Mouse (Mus musculus): Measurements from ENCODE around the gene Inpp4b. TPM values are rescaled to one million over a fixed set of nuclear protein-coding genes. Genes with fewer than 3 reads are reported as not detected.
"Not testable (repeated sequence)": the region's sequence is repeated elsewhere in the genome, so short reads cannot be mapped to it uniquely, and the experiment has no call there.

Inpp4b gene
- total RNA-seq, 2 experiments from 2014 or later = 10.8 to 19.7 TPM

GRCm38 (mm10) chr8:81772855-81773254, 430.5 kb downstream of the Inpp4b start:
- DNase-seq = no peak
- intact Hi-C loops (cut with DNase I) = no loop called here

GRCm38 (mm10) chr8:81773305-81773965, 431.1 kb downstream of the Inpp4b start:
- intact Hi-C loops (cut with DNase I) = no loop called here

GRCm38 (mm10) chr8:81774010-81774409, 431.7 kb downstream of the Inpp4b start:
- intact Hi-C loops (cut with DNase I) = no loop called here
- no peak for DNase-seq

More at GRCm38 (mm10) chr8:81773305-81773965, 431.1 kb downstream of the Inpp4b start:
- no peak for DNase-seq

- no peak for DNase-seq
- intact Hi-C loops (cut with DNase I) = no loop called here
Observed at GRCm38 (mm10) chr8:81774454-81774853, 432.1 kb downstream of the Inpp4b start.

- no peak for DNase-seq
Observed at GRCm38 (mm10) chr8:81776516-81777237, 434.3 kb downstream of the Inpp4b start.

GRCm38 (mm10) chr8:81777704-81778103, 435.3 kb downstream of the Inpp4b start:
- intact Hi-C loops (cut with DNase I) = no loop called here
- DNase-seq = no peak

More at GRCm38 (mm10) chr8:81776516-81777237, 434.3 kb downstream of the Inpp4b start:
- intact Hi-C loops (cut with DNase I) = no loop called here

- no peak for DNase-seq
- intact Hi-C loops (cut with DNase I) = no loop called here
Observed at GRCm38 (mm10) chr8:81779440-81779839, 437.1 kb downstream of the Inpp4b start.

GRCm38 (mm10) chr8:81780166-81780565, 437.8 kb downstream of the Inpp4b start:
- intact Hi-C loops (cut with DNase I) = no loop called here
- no peak for DNase-seq

GRCm38 (mm10) chr8:81780921-81781675, 438.7 kb downstream of the Inpp4b start:
- intact Hi-C loops (cut with DNase I) = no loop called here
- DNase-seq = no peak

- intact Hi-C loops (cut with DNase I) = no loop called here
- no peak for DNase-seq
Observed at GRCm38 (mm10) chr8:81782781-81783180, 440.4 kb downstream of the Inpp4b start.

- no peak for DNase-seq
- intact Hi-C loops (cut with DNase I) = no loop called here
Observed at GRCm38 (mm10) chr8:81784775-81785174, 442.4 kb downstream of the Inpp4b start.

- DNase-seq = no peak
- intact Hi-C loops (cut with DNase I) = no loop called here
Observed at GRCm38 (mm10) chr8:81788498-81788897, 446.1 kb downstream of the Inpp4b start.

- intact Hi-C loops (cut with DNase I) = no loop called here
Observed at GRCm38 (mm10) chr8:81792649-81793048, 450.3 kb downstream of the Inpp4b start.

GRCm38 (mm10) chr8:81798501-81798900, 456.1 kb downstream of the Inpp4b start:
- intact Hi-C loops (cut with DNase I) = no loop called here
- DNase-seq = no peak

More at GRCm38 (mm10) chr8:81792649-81793048, 450.3 kb downstream of the Inpp4b start:
- DNase-seq = no peak

GRCm38 (mm10) chr8:81800792-81801191, 458.4 kb downstream of the Inpp4b start:
- no peak for DNase-seq
- intact Hi-C loops (cut with DNase I) = no loop called here

- intact Hi-C loops (cut with DNase I) = loop anchor here (2.0 to 5.0 kb wide), 2 partner anchors 324 to 456 kb away; no protein-coding TSS in a partner anchor
- peak; percentile 13 to 20 for DNase-seq
Observed at GRCm38 (mm10) chr8:81806797-81807196, 464.4 kb downstream of the Inpp4b start.

- DNase-seq = no peak
- intact Hi-C loops (cut with DNase I) = loop anchor here (2.0 to 5.0 kb wide), 2 partner anchors 325 to 457 kb away; no protein-coding TSS in a partner anchor
Observed at GRCm38 (mm10) chr8:81807578-81807977, 465.2 kb downstream of the Inpp4b start.

- DNase-seq = no peak
- intact Hi-C loops (cut with DNase I) = loop anchor here (5.0 kb wide), 1 partner anchor 326 kb away; no protein-coding TSS in a partner anchor
Observed at GRCm38 (mm10) chr8:81808406-81808805, 466.1 kb downstream of the Inpp4b start.

- not testable (repeated sequence) for DNase-seq
- intact Hi-C loops (cut with DNase I) = loop anchor here (5.0 kb wide), 1 partner anchor 327 kb away; no protein-coding TSS in a partner anchor
Observed at GRCm38 (mm10) chr8:81809414-81809813, 467.1 kb downstream of the Inpp4b start.

- DNase-seq = peak in 1 of 2 experiments; percentile 12
- intact Hi-C loops (cut with DNase I) = no loop called here
Observed at GRCm38 (mm10) chr8:81812051-81812751, 469.8 kb downstream of the Inpp4b start.

Measured in gastrocnemius, postnatal 36 days (tissue).